Mouse (Mus musculus) MEL (cell line): ENCODE data around the gene Pitpnc1. TPM values are rescaled to one million over a fixed set of nuclear protein-coding genes. Genes with fewer than 3 reads are reported as not detected.

ENCODE experiments used
- DNase-seq: peaks from one replicate; pipeline ENCODE4 v3.0.0; 2011; ENCODE audit warnings: low read depth, low spot score
- H3K27ac ChIP-seq: 2 replicates; pipeline ENCODE4 v1.5.1; 2012; ENCODE audit warnings: low read depth, mild to moderate bottlenecking, control low read depth, low read length, moderate library complexity; ENCODE audit not compliant: control insufficient read depth
- H3K27me3 ChIP-seq, 2 experiments: fragments of 150-350 bp in 1 of 2; sonication (generic) in 1 of 2; 2 replicates each; pipeline ENCODE4 v1.6.1; 2012; ENCODE audit warnings: low read length in 2 of 2, mild to moderate bottlenecking in 2 of 2, improper control_type of control experiment in 1 of 2, moderate library complexity in 1 of 2; ENCODE audit not compliant: insufficient read depth in 2 of 2, control insufficient read depth in 1 of 2
- H3K36me3 ChIP-seq, 2 experiments: 2 replicates each; pipeline ENCODE4 v1.6.1; 2012 to 2014; ENCODE audit warnings: low read length in 2 of 2, improper control_type of control experiment in 1 of 2, inconsistent platforms in 1 of 2, mild to moderate bottlenecking in 1 of 2; ENCODE audit not compliant: insufficient read depth in 2 of 2, control insufficient read depth in 1 of 2
- H3K4me1 ChIP-seq, 2 experiments: fragments of 150-350 bp in 1 of 2; sonication (generic) in 1 of 2; 2 replicates each; pipeline ENCODE4 v1.6.1; 2012; ENCODE audit warnings: low read length in 2 of 2, improper control_type of control experiment in 1 of 2, mild to moderate bottlenecking in 1 of 2; ENCODE audit not compliant: insufficient read depth in 2 of 2, control insufficient read depth in 1 of 2
- H3K4me3 ChIP-seq, 2 experiments: fragments of 150-350 bp in 1 of 2; sonication (generic) in 1 of 2; 2 replicates each; pipeline ENCODE4 v1.5.1; 2012; ENCODE audit warnings: low read depth in 2 of 2, low read length in 2 of 2, mild to moderate bottlenecking in 2 of 2, moderate library complexity in 2 of 2, control low read depth in 1 of 2, improper control_type of control experiment in 1 of 2; ENCODE audit not compliant: control insufficient read depth in 1 of 2, insufficient read depth in 1 of 2
- H3K79me2 ChIP-seq: 2 replicates; pipeline ENCODE4 v1.6.1; 2012; ENCODE audit warnings: mild to moderate bottlenecking, low read length, moderate library complexity; ENCODE audit not compliant: control insufficient read depth, poor library complexity, insufficient read depth
- H3K9ac ChIP-seq: 2 replicates; pipeline ENCODE4 v1.6.1; 2012; ENCODE audit warnings: low read depth, mild to moderate bottlenecking, control low read depth, low read length, moderate library complexity; ENCODE audit not compliant: control insufficient read depth, poor library complexity, severe bottlenecking
- H3K9me3 ChIP-seq: fragments of 150-350 bp; sonication (generic); replicated peaks from 2 replicates; pipeline ENCODE4 v1.6.1; 2012; ENCODE audit warnings: mild to moderate bottlenecking, low read length, improper control_type of control experiment, moderate library complexity; ENCODE audit not compliant: insufficient read depth
- CHD2 ChIP-seq: IDR thresholded peaks from 2 replicates; pipeline ENCODE4 v1.6.1; 2011; ENCODE audit warnings: low read length, improper control_type of control experiment
- EP300 ChIP-seq, 2 experiments: IDR thresholded peaks; 2 replicates each; pipeline ENCODE4 v1.6.1; 2011; ENCODE audit warnings: improper control_type of control experiment in 2 of 2, low read length in 2 of 2, low read depth in 1 of 2, mild to moderate bottlenecking in 1 of 2
- ETS1 ChIP-seq: IDR thresholded peaks from 2 replicates; pipeline ENCODE4 v1.6.1; 2012; ENCODE audit warnings: low read depth, mild to moderate bottlenecking, inconsistent platforms, low read length, improper control_type of control experiment, moderate library complexity
- GABPA ChIP-seq: IDR thresholded peaks from 2 replicates; pipeline ENCODE4 v1.6.1; 2012; ENCODE audit warnings: low read depth, mild to moderate bottlenecking, inconsistent platforms, low read length, improper control_type of control experiment, moderate library complexity
- HCFC1 ChIP-seq: IDR thresholded peaks from 2 replicates; pipeline ENCODE4 v1.6.1; 2012; ENCODE audit warnings: low read depth, mild to moderate bottlenecking, inconsistent platforms, low read length, improper control_type of control experiment, moderate library complexity
- JUND ChIP-seq: IDR thresholded peaks from 2 replicates; pipeline ENCODE4 v1.6.1; 2011; ENCODE audit warnings: low read depth, mild to moderate bottlenecking, improper control_type of control experiment, low read length
- MEF2A ChIP-seq: IDR thresholded peaks from 2 replicates; pipeline ENCODE4 v1.6.1; 2014; ENCODE audit warnings: low read depth, mild to moderate bottlenecking, inconsistent platforms, low read length, improper control_type of control experiment; ENCODE audit not compliant: poor library complexity, insufficient replicate concordance, severe bottlenecking; ENCODE audit errors: extremely low read depth
- MYB ChIP-seq: IDR thresholded peaks from 2 replicates; pipeline ENCODE4 v1.6.1; 2011; ENCODE audit warnings: mild to moderate bottlenecking, low read depth, low read length, improper control_type of control experiment
- MYC ChIP-seq: IDR thresholded peaks from 2 replicates; pipeline ENCODE4 v1.6.1; 2011; ENCODE audit warnings: low read depth, mild to moderate bottlenecking, low read length, improper control_type of control experiment, moderate library complexity
- NRF1 ChIP-seq: IDR thresholded peaks from 2 replicates; pipeline ENCODE4 v1.6.1; 2014; ENCODE audit warnings: low read depth, mild to moderate bottlenecking, inconsistent platforms, low read length, improper control_type of control experiment, moderate library complexity; ENCODE audit not compliant: poor library complexity, insufficient read depth, severe bottlenecking
- POLR2AphosphoS5 ChIP-seq: IDR thresholded peaks from 2 replicates; pipeline ENCODE4 v1.6.1; 2012; ENCODE audit warnings: low read depth, borderline replicate concordance, mild to moderate bottlenecking, inconsistent platforms, low read length, moderate library complexity, mixed read lengths
- RCOR1 ChIP-seq: IDR thresholded peaks from 2 replicates; pipeline ENCODE4 v1.6.1; 2012; ENCODE audit warnings: low read depth, mild to moderate bottlenecking, inconsistent platforms, low read length, improper control_type of control experiment
- SIN3A ChIP-seq: IDR thresholded peaks from 2 replicates; pipeline ENCODE4 v1.6.1; 2012; ENCODE audit warnings: low read length, improper control_type of control experiment, inconsistent platforms
- SMC3 ChIP-seq: IDR thresholded peaks from 2 replicates; pipeline ENCODE4 v1.6.1; 2011; ENCODE audit warnings: low read depth, low read length, improper control_type of control experiment
- TCF12 ChIP-seq: IDR thresholded peaks from 2 replicates; pipeline ENCODE4 v1.6.1; 2014; ENCODE audit warnings: low read depth, mild to moderate bottlenecking, inconsistent platforms, low read length, improper control_type of control experiment, moderate library complexity
- UBTF ChIP-seq: IDR thresholded peaks from 2 replicates; pipeline ENCODE4 v1.6.1; 2012; ENCODE audit warnings: low read depth, mild to moderate bottlenecking, inconsistent platforms, low read length, improper control_type of control experiment, moderate library complexity, borderline replicate concordance; ENCODE audit not compliant: insufficient read depth
- USF1 ChIP-seq: IDR thresholded peaks from 2 replicates; pipeline ENCODE4 v1.6.1; 2014; ENCODE audit warnings: low read depth, mild to moderate bottlenecking, inconsistent platforms, low read length, improper control_type of control experiment, moderate library complexity
- polyA plus RNA-seq, 2 experiments: library from polyadenylated mRNA; stranded (reverse) in 1 of 2; unstranded in 1 of 2; fragments of >175 nt in 1 of 2; fragments of >200 nt in 1 of 2; gene quantifications; 2 replicates each; pipeline versions ENCODE4 v1.2.1 to v1.2.4; 2012; ENCODE audit warnings: low replicate concordance in 2 of 2, low read depth in 1 of 2; ENCODE audit not compliant: insufficient read length in 2 of 2, insufficient read depth in 1 of 2, missing spikeins in 1 of 2
- total RNA-seq: library from RNA; depleted of rRNA; stranded (reverse); fragments of 300-350 nt; gene quantifications from 2 replicates; pipeline ENCODE4 v1.2.3, GENCODE M21; 2012

Gene Pitpnc1
- total and polyA plus RNA-seq, 3 experiments: 19.3 to 25.3 TPM; not detected in 1

GRCm38 (mm10) chr11:107447349-107447748 lies 23.1 kb downstream of the Pitpnc1 start (continued):
- TF ChIP-seq SIN3A: peak; percentile 69
- TF ChIP-seq, all 39 proteins: peak for 8

GRCm38 (mm10) chr11:107446650-107447049 lies 23.8 kb downstream of the Pitpnc1 start:
- peak overlapping the region; percentile 55 for H3K9ac ChIP-seq
- no peak overlapping the region for H3K4me3 ChIP-seq
- peaks cover 49 to 53% of the 10 kb centered on the region in 2 experiments for H3K4me1 ChIP-seq

GRCm38 (mm10) chr11:107445683-107446082 lies 24.8 kb downstream of the Pitpnc1 start:
- peaks cover 63% of the 10 kb centered on the region for H3K79me2 ChIP-seq
- TF ChIP-seq NRF1 (no peak), HCFC1 (no peak), MEF2A (no peak), UBTF (no peak), TCF12 (0 out of 2 replicates have a peak, but pooled peaks have one; percentile 17), USF1 (no peak), CHD2 (no peak), SIN3A (no peak), POLR2AphosphoS5 (no peak), SMC3 (no peak), ETS1 (peak; percentile 84), RCOR1 (no peak), EP300 (IDR thresholded peaks at IDR 0.05; ENCODE audit: low read depth in 1 of 2, low read length in 2 of 2) (peak in 1 of 2 experiments; percentile 20; a peak in 1 of 4 replicates), GABPA (no peak)
- peaks cover 43 to 45% of the 10 kb centered on the region in 2 experiments for H3K4me1 ChIP-seq
- H3K36me3 ChIP-seq: peaks cover 0 to 45% of the 10 kb centered on the region in 2 experiments; a peak in 3 of 4 replicates
- H3K27me3 ChIP-seq: no peaks in the 10 kb centered on the region
- H3K9me3 ChIP-seq: no peaks in the 10 kb centered on the region
- H3K9ac ChIP-seq: no peak overlapping the region
- no peak overlapping the region for H3K27ac ChIP-seq
- H3K4me3 ChIP-seq: no peak overlapping the region
- peak; percentile 36 for DNase-seq

More at GRCm38 (mm10) chr11:107446650-107447049, 23.8 kb downstream of the Pitpnc1 start:
- peaks cover 0 to 50% of the 10 kb centered on the region in 2 experiments; a peak in 3 of 4 replicates for H3K36me3 ChIP-seq
- TF ChIP-seq MYC (no peak), JUND (no peak), MYB (no peak)
- H3K79me2 ChIP-seq: peaks cover 66% of the 10 kb centered on the region
- no peak for DNase-seq
- H3K27ac ChIP-seq: peak overlapping the region; percentile 71; the same call in 1 of the 2 replicates
- H3K27me3 ChIP-seq: no peaks in the 10 kb centered on the region
- H3K9me3 ChIP-seq: no peaks in the 10 kb centered on the region
